Mouse (Mus musculus) heart, embryonic 13.5 days (tissue): Measurements from ENCODE around the gene Serpinb3d. TPM values are rescaled to one million over a fixed set of nuclear protein-coding genes. Genes with fewer than 3 reads are reported as not detected.
"Not testable (repeated sequence)": the region's sequence is repeated elsewhere in the genome, so short reads cannot be mapped to it uniquely, and the experiment has no call there.

ENCODE experiments used
- ATAC-seq: fragments of 200-750 bp; cut with Nextera tagmentation; 2 replicates; pipeline ENCODE4 v1.8.0; 2017; ENCODE audit warnings: moderate TSS enrichment; ENCODE audit not compliant: insufficient number of reproducible peaks, low FRiP score, low TSS enrichment; ENCODE audit errors: extremely low read depth
- H3K27ac ChIP-seq: fragments of 300-500 bp; sonication (generic); replicated peaks from 2 replicates; pipeline ENCODE4 v1.5.1; 2015; ENCODE audit warnings: moderate library complexity, mild to moderate bottlenecking, inconsistent platforms
- H3K27me3 ChIP-seq: fragments of 300-500 bp; sonication (generic); replicated peaks from 2 replicates; pipeline ENCODE4 v1.6.1; 2015; ENCODE audit warnings: mild to moderate bottlenecking, inconsistent platforms
- H3K36me3 ChIP-seq: fragments of 300-500 bp; sonication (generic); 2 replicates; pipeline ENCODE4 v1.6.1; 2015; ENCODE audit warnings: mild to moderate bottlenecking, inconsistent platforms
- H3K4me1 ChIP-seq: fragments of 300-500 bp; sonication (generic); 2 replicates; pipeline ENCODE4 v1.6.1; 2015; ENCODE audit warnings: inconsistent platforms
- H3K4me2 ChIP-seq: fragments of 300-500 bp; sonication (generic); 2 replicates; pipeline ENCODE4 v1.6.1; 2015; ENCODE audit warnings: inconsistent platforms, mild to moderate bottlenecking, moderate library complexity
- H3K4me3 ChIP-seq: fragments of 300-500 bp; sonication (generic); 2 replicates; pipeline ENCODE4 v1.5.1; 2015; ENCODE audit warnings: moderate library complexity, mild to moderate bottlenecking, inconsistent platforms
- H3K9ac ChIP-seq: fragments of 300-500 bp; sonication (generic); 2 replicates; pipeline ENCODE4 v1.6.1; 2015; ENCODE audit warnings: inconsistent platforms, mild to moderate bottlenecking, moderate library complexity
- H3K9me3 ChIP-seq: fragments of 300-500 bp; sonication (generic); 2 replicates; pipeline ENCODE4 v1.6.1; 2016; ENCODE audit warnings: inconsistent platforms
- whole genome bisulfite sequencing: fragments of 180-500 bp; shearing (Covaris S2); methylation state at CpG from one replicate; pipeline ENCODE4 v1.1.7; 2015; ENCODE audit warnings: mixed read lengths; 5-methylcytosine and 5-hydroxymethylcytosine counted together
- polyA plus RNA-seq: library from polyadenylated mRNA; unstranded; fragments of >200 nt; fragmentation: Nextera tagmentation; extraction: Ambion mirVana; gene quantifications from 2 replicates; pipeline ENCODE4 v1.2.1, GENCODE M21; 2015

Gene Serpinb3d
- polyA plus RNA-seq = not detected in 2 replicates

DNA sequence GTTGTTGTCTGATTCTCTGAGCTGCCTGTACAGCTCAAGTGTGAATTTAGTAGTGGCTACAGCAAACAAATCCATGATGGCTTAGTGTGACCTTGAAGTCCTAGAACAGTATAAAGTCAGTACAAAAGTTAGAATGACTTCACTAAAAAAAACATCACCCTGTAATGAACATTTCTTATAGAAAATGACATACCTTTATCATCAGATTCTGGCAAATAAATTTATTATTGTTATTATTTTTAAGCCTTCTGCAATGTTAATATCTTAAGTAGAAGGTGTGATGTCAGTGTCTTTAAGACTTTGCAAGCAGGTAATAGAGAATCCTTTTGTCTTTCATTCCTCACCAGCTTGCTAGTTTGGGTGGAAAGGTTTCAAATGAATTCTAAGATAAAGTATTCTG, at the start of gene Serpinb3d:
Serpinb3d (minus strand) TSS at position 101 of the 400 bp plus-strand sequence.
- H3K9me3 ChIP-seq = peaks cover 8% of the 10 kb centered on the region; the same call in 1 of the 2 replicates

DNA sequence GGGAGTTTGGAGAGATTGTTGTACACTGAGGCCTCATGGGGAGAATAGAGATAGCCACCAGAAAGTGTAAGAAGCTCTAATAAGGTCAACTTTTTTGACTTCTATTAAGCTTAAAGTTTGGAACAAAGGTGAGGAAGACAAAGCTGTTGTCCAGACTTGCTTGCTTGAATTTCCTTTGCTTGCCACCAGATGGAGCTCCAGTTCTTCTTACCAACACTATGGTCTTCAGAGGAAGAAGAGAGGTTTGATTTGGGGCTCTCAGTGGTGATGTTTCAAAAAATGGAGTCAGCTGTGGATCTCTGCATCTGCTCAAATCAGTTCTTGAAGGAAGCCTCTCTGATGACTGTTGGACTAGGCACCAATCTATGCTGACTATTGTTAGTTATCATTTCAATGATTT, 44.1 kb upstream of the Serpinb3d start:
- H3K27me3 ChIP-seq, H3K27ac ChIP-seq, H3K9ac ChIP-seq, ATAC-seq, H3K4me2 ChIP-seq, H3K4me3 ChIP-seq, H3K9me3 ChIP-seq, H3K36me3 ChIP-seq, H3K4me1 ChIP-seq: not testable (repeated sequence)

More for the DNA sequence above, at the start of gene Serpinb3d:
- no peak for ATAC-seq
- Histone ChIP-seq H3K36me3 (no peaks in the 10 kb centered on the region), H3K27me3 (no peaks in the 10 kb centered on the region), H3K27ac (no peak within 1 kb of the TSS), H3K4me1 (no peaks in the 10 kb centered on the region), H3K9ac (no peak within 1 kb of the TSS), H3K4me3 (no peak within 1 kb of the TSS), H3K4me2 (no peak within 1 kb of the TSS)

DNA sequence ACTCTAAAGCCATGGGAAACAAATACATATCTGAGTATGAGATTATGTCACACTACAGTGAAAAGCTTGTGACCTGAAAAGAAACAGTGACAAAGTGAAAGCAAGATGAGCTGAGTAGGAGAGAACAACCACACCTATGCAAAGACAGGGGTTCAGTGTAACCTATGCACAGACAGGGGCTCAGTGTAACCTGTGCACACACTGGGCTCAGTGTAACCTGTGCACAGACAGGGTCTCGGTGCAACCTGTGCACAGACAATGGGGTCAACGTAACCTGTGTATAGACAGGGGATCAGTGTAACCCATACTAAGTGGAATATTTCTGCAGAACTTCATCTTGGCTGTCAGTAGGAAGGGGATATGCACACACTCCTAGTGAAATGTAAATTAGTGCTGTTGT, 15.1 kb upstream of the Serpinb3d start:
- 60% methylated on average over 2 of the region's 2 CpGs for WGBS
- no peak overlapping the region for H3K27ac ChIP-seq
- H3K36me3 ChIP-seq = no peaks in the 10 kb centered on the region
- H3K4me1 ChIP-seq = no peaks in the 10 kb centered on the region
- ATAC-seq = no peak
- H3K9ac ChIP-seq = no peak overlapping the region
- no peak overlapping the region for H3K4me2 ChIP-seq
- no peaks in the 10 kb centered on the region for H3K9me3 ChIP-seq
- no peak overlapping the region for H3K4me3 ChIP-seq
- H3K27me3 ChIP-seq = no peaks in the 10 kb centered on the region

DNA sequence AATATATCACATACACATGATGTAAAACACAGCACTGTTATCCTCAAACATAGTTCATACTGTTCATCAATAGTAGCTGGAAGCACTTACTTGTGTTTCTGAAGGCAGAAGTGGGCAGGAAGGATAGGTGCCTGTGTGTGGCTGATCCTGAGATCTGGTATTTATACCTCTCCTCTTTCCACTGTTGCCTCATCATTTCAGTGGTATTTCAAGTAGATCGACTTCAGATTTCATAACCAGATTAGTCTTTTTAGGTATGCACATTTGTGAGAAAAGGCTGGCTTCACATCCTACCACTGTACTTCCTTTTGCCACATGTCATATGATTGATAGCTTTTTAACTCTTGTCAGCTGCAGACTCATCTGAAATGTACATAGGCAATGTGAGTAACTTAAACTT, 31.1 kb downstream of the Serpinb3d start, which contains the start of gene Serpinb3a:
Serpinb3a (minus strand) TSS at position 101 of the 400 bp plus-strand sequence.
- Histone ChIP-seq H3K4me1 (no peaks in the 10 kb centered on the region), H3K9me3 (no peaks in the 10 kb centered on the region), H3K9ac (no peak within 1 kb of the TSS), H3K27ac (no peak within 1 kb of the TSS), H3K27me3 (no peaks in the 10 kb centered on the region), H3K36me3 (no peaks in the 10 kb centered on the region), H3K4me2 (no peak within 1 kb of the TSS), H3K4me3 (no peak within 1 kb of the TSS)
- 88% methylated on average over 1 of the region's 1 CpGs for WGBS
- no peak for ATAC-seq

DNA sequence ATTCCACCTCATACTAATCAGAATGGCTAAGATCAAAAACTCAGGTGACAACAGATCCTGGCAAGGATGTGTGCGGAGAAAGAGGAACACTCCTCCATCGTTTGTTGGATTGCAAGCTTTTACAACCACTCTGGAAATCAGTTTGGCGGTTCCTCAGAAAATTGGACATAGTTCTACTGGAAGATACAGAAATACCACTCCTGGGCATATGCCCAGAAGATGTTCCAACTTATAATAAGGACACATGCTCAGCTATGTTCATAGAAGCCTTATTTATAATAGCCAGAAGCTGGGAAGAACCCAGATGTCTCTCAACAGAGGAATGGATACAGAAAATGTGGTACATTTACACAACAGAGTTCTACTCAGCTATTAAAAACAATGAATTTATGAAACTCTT, 49.1 kb downstream of the Serpinb3d start:
- ATAC-seq, H3K27ac ChIP-seq, H3K4me1 ChIP-seq, H3K9me3 ChIP-seq, H3K36me3 ChIP-seq, H3K4me3 ChIP-seq, H3K27me3 ChIP-seq, H3K9ac ChIP-seq, H3K4me2 ChIP-seq: not testable (repeated sequence)
- WGBS = 75% methylated on average over 3 of the region's 3 CpGs

Other genes with a start within 250 kb of the Serpinb3d start
- gene Serpinb5, start 222.3 kb downstream of the Serpinb3d start, polyA plus RNA-seq = not detected in 2 replicates
- 0.09 and 0.43 TPM in 2 replicates for gene Serpinb12, start 149.1 kb downstream of the Serpinb3d start, polyA plus RNA-seq
- not detected in 2 replicates for gene Serpinb13, start 102.5 kb downstream of the Serpinb3d start, polyA plus RNA-seq
- not detected in 2 replicates for gene Serpinb3a, start 31.2 kb downstream of the Serpinb3d start, polyA plus RNA-seq
- not detected in 2 replicates for gene Serpinb3b, start 194.9 kb upstream of the Serpinb3d start, polyA plus RNA-seq
- gene Serpinb3c, start 194.9 kb upstream of the Serpinb3d start, polyA plus RNA-seq = not detected in 2 replicates